Mouse (Mus musculus): ENCODE data around the gene 2610528J11Rik.

GRCm38 (mm10) chr4:118505551-118505950, 21.2 kb upstream of the 2610528J11Rik start:
- TF ChIP-seq POLR2A (IDR thresholded peaks at IDR 0.05; ENCODE audit: borderline replicate concordance, insufficient read depth, low read length) = no peak
- TF ChIP-seq CTCF (IDR thresholded peaks at IDR 0.05; ENCODE audit: borderline replicate concordance, insufficient read depth, low read depth, low read length) = no peak

Measured in cerebellum, adult 2 months (tissue).